Mouse (Mus musculus) A20 (cell line): Measurements from ENCODE around the gene Esrrg.

ENCODE experiments used
- DNase-seq: peaks from one replicate; pipeline ENCODE4 v3.0.0-alpha.2; 2011; ENCODE audit warnings: low read depth, low spot score

Gene Esrrg

DNA sequence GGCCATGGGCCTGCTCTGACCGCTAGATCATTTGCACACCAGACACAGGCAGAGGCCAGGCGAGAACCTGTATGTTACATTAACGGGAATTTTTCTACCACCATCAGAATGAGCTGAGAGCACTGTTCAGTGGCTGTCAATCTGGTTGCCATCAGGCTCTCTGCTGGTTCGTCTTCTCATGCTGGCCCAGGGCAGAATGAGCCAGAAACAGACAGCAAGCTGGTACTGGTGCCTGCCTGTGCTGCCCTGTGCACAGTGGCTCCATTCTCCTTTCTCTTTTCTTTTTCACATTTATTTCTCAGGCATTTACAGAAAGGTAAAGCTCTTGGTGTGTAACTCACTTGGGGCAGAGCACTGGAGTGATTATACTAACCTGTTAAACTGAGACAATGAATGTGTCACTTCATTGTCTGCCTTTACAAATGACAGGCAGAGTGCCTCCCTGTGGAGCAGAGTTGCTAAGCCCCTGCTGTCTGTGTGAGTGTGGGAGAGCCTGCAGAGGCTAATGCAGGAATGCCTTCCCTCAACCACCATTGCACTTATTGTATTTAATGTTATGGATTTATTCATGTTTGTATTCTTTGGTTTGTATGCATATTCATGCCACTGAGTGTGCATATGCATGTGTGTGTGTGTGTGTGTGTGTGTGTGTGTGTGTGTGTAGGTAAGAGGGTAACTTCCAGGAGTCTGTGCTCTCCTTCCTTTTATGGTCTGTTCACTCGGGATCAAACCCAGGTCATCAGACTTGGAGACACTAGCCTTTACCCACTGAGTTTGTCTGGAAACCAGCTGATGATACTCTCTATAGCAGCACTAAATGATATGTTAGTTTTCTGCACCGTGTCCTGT is 651.9 kb downstream of the Esrrg start:
- DNase-seq: no peak

- no peak for DNase-seq
These were observed 653.5 kb downstream of the Esrrg start, which contains the start of gene Ush2a for GRCm38 (mm10) chr1:188261903-188262682. Ush2a (plus strand) TSS chr1:188262023.
